ENCODE assay signal across 9 mouse cellular contexts in genomic region chr12:33480975-33481374, GRCm38 (mm10). TPM values are rescaled to one million over a fixed set of nuclear protein-coding genes. Genes with fewer than 3 reads are reported as not detected.
DNase-seq lines count a peak whose midpoint lies in the region; ATAC-seq and TF ChIP-seq lines count a peak whose summit lies in the region.
"Had no signal": no experiment of that assay in that cellular context is flagged by ENCODE, and none has a peak within 500 bp of the region (broad histone marks: within the 10 kb centered on the region; RNA-seq: fewer than 3 reads in every experiment).

No protein-coding gene starts in this region.

- H3K36me3 ChIP-seq in liver, adult 2 months (ENCODE audit: control insufficient read depth, insufficient read depth, low read length) = no peaks in the 10 kb centered on the region
- no peaks in the 10 kb centered on the region for H3K36me3 ChIP-seq in liver, embryonic 12.5 days
- no peaks in the 10 kb centered on the region for H3K36me3 ChIP-seq in midbrain, embryonic 15.5 days (replicated peaks)
- H3K36me3 ChIP-seq in kidney, embryonic 16.5 days (ENCODE audit: insufficient read depth, low read length) = no peaks in the 10 kb centered on the region
- H3K36me3 ChIP-seq: heart, embryonic 13.5 days had no signal

- no peaks in the 10 kb centered on the region for H3K9me3 ChIP-seq in liver, embryonic 12.5 days (replicated peaks)
- no peaks in the 10 kb centered on the region for H3K9me3 ChIP-seq in midbrain, embryonic 15.5 days
- peaks cover 3% of the 10 kb centered on the region; the same call in 1 of the 2 replicates for H3K9me3 ChIP-seq in kidney, embryonic 16.5 days (ENCODE audit: low read length)

- no peak for ATAC-seq in liver, embryonic 12.5 days
- ATAC-seq in midbrain, embryonic 15.5 days (replicated peaks) = peak; percentile 66; the same call in 1 of the 2 replicates
- ATAC-seq in kidney, embryonic 16.5 days (ENCODE audit: low FRiP score, low TSS enrichment) = no peak

- DNase-seq in cerebellum, postnatal 14 days = peak; percentile 6 to 7
- DNase-seq in cerebellum, adult 18-20 months = no peak
- DNase-seq in liver, adult 2 months (ENCODE audit: extremely low read depth, low read depth, low spot score) = peak; percentile 1
- DNase-seq in embryo, embryonic 10.5 days (ENCODE audit: low spot score) = peak; percentile 72
- no peak for DNase-seq in spleen, postnatal 4 days (ENCODE audit: low spot score in 2 of 2)

- H3K27me3 ChIP-seq in liver, adult 2 months (ENCODE audit: control insufficient read depth, insufficient read depth, low read length) = no peaks in the 10 kb centered on the region
- H3K27me3 ChIP-seq in liver, embryonic 12.5 days (replicated peaks) = no peaks in the 10 kb centered on the region
- no peaks in the 10 kb centered on the region for H3K27me3 ChIP-seq in midbrain, embryonic 15.5 days (replicated peaks)
- no peaks in the 10 kb centered on the region for H3K27me3 ChIP-seq in kidney, embryonic 16.5 days (ENCODE audit: insufficient read depth, low read length)
- H3K27me3 ChIP-seq: heart, embryonic 13.5 days had no signal

- H3K4me3 ChIP-seq in liver, adult 2 months (ENCODE audit: insufficient read depth, low read depth, low read length) = no peak overlapping the region
- no peak overlapping the region for H3K4me3 ChIP-seq in liver, embryonic 12.5 days
- no peak overlapping the region for H3K4me3 ChIP-seq in midbrain, embryonic 15.5 days
- no peak overlapping the region for H3K4me3 ChIP-seq in kidney, embryonic 16.5 days (ENCODE audit: low read length)
- H3K4me3 ChIP-seq: heart, embryonic 13.5 days had no signal

- 28% methylated on average over 5 of the region's 5 CpGs for WGBS in liver, adult 2 months
- 25% methylated on average over 5 of the region's 5 CpGs for WGBS in liver, embryonic 12.5 days (ENCODE audit: insufficient replicate concordance)
- WGBS in midbrain, embryonic 15.5 days = 22% methylated on average over 5 of the region's 5 CpGs
- WGBS in kidney, embryonic 16.5 days = 22% methylated on average over 5 of the region's 5 CpGs

- no peak for TF ChIP-seq CTCF in liver, adult 2 months (IDR thresholded peaks at IDR 0.05; ENCODE audit: low read depth, low read length)

- H3K9ac ChIP-seq in liver, adult 2 months (ENCODE audit: low read depth, low read length) = no peak overlapping the region
- H3K9ac ChIP-seq in liver, embryonic 12.5 days = no peak overlapping the region
- H3K9ac ChIP-seq in midbrain, embryonic 15.5 days = no peak overlapping the region
- no peak overlapping the region for H3K9ac ChIP-seq in kidney, embryonic 16.5 days (replicated peaks; ENCODE audit: low read length)
- H3K9ac ChIP-seq: heart, embryonic 13.5 days had no signal

- H3K79me2 ChIP-seq in liver, adult 2 months (ENCODE audit: control insufficient read depth, insufficient read depth, low read length) = no peaks in the 10 kb centered on the region

- no peak overlapping the region for H3K4me2 ChIP-seq in liver, embryonic 12.5 days
- H3K4me2 ChIP-seq in midbrain, embryonic 15.5 days = no peak overlapping the region
- no peak overlapping the region for H3K4me2 ChIP-seq in kidney, embryonic 16.5 days (replicated peaks; ENCODE audit: low read depth, low read length)
- H3K4me2 ChIP-seq: heart, embryonic 13.5 days had no signal

- H3K27ac ChIP-seq in liver, adult 2 months (replicated peaks; ENCODE audit: insufficient read depth, low read depth, low read length) = no peak overlapping the region
- H3K27ac ChIP-seq in liver, embryonic 12.5 days = no peak overlapping the region
- H3K27ac ChIP-seq in midbrain, embryonic 15.5 days = no peak overlapping the region
- no peak overlapping the region for H3K27ac ChIP-seq in kidney, embryonic 16.5 days (ENCODE audit: low read length)
- H3K27ac ChIP-seq: heart, embryonic 13.5 days had no signal

- no peak for TF ChIP-seq POLR2A in liver, adult 2 months (IDR thresholded peaks at IDR 0.05; ENCODE audit: extremely low read depth, insufficient read depth, low read length)

- H3K4me1 ChIP-seq in liver, adult 2 months (ENCODE audit: control insufficient read depth, insufficient read depth, low read length) = no peaks in the 10 kb centered on the region
- no peaks in the 10 kb centered on the region for H3K4me1 ChIP-seq in liver, embryonic 12.5 days
- H3K4me1 ChIP-seq in midbrain, embryonic 15.5 days = no peaks in the 10 kb centered on the region
- no peaks in the 10 kb centered on the region for H3K4me1 ChIP-seq in kidney, embryonic 16.5 days (ENCODE audit: insufficient read depth, low read length)
- H3K4me1 ChIP-seq: heart, embryonic 13.5 days had no signal

RNA-seq across cellular contexts. Expression of gene Twistnb, which starts 51.5 kb away (rescaled TPM):
- total RNA-seq in liver, adult 2 months (2014; rRNA removed) = 8.3 and 11.7 TPM in 2 replicates
- 23.8 and 25.9 TPM in 2 replicates for polyA plus RNA-seq in liver, adult 2 months (2012; rRNA removed)
- 44.6 and 46.4 TPM in 2 replicates for polyA plus RNA-seq in liver, embryonic 12.5 days (2016; fragmentation: Nextera tagmentation; extraction: Ambion mirVana)
- 42.3 and 47.0 TPM in 2 replicates for polyA plus RNA-seq in midbrain, embryonic 15.5 days (2015; fragmentation: Nextera tagmentation; extraction: Ambion mirVana)
- polyA plus RNA-seq in kidney, embryonic 16.5 days (2015; fragmentation: Nextera tagmentation; extraction: Ambion mirVana) = 57.6 and 59.5 TPM in 2 replicates

Comparison
In these comparisons a context has a peak if more than half of its experiments do, and no peak if none do; other contexts are left out.
1. DNase-seq: peak in cerebellum, postnatal 14 days (2 of 2), liver, adult 2 months (single experiment) and embryo, embryonic 10.5 days (single experiment); none in cerebellum, adult 18-20 months (0 of 2) and spleen, postnatal 4 days (0 of 2).